Mouse (Mus musculus) hindbrain, embryonic 10.5 days (tissue): ENCODE measurements around the gene Pgm2. TPM values are rescaled to one million over a fixed set of nuclear protein-coding genes. Genes with fewer than 3 reads are reported as not detected.

Experiments used
- DNase-seq: peaks from one replicate; pipeline ENCODE4 v3.0.0-alpha.2; 2017; ENCODE audit warnings: low spot score
- H3K27ac ChIP-seq: fragments of 300-500 bp; sonication (generic); 2 replicates; pipeline ENCODE4 v1.5.1; 2016; ENCODE audit warnings: mild to moderate bottlenecking, moderate library complexity
- H3K27me3 ChIP-seq: fragments of 300-500 bp; sonication (generic); 2 replicates; pipeline ENCODE4 v1.6.1; 2016; ENCODE audit warnings: mild to moderate bottlenecking; ENCODE audit not compliant: poor library complexity, insufficient read depth, severe bottlenecking
- H3K36me3 ChIP-seq: fragments of 300-500 bp; sonication (generic); 2 replicates; pipeline ENCODE4 v1.6.1; 2016; ENCODE audit warnings: mild to moderate bottlenecking, moderate library complexity
- H3K4me1 ChIP-seq: fragments of 300-500 bp; sonication (generic); replicated peaks from 2 replicates; pipeline ENCODE4 v1.6.1; 2016; ENCODE audit warnings: mild to moderate bottlenecking
- H3K4me3 ChIP-seq: fragments of 300-500 bp; sonication (generic); 2 replicates; pipeline ENCODE4 v1.5.1; 2016; ENCODE audit warnings: mild to moderate bottlenecking, moderate library complexity
- H3K9me3 ChIP-seq: fragments of 300-500 bp; sonication (generic); 2 replicates; pipeline ENCODE4 v1.6.1; 2016; ENCODE audit warnings: mild to moderate bottlenecking, moderate library complexity
- WGBS: fragments of 180-500 bp; shearing (Covaris S2); methylation state at CpG from one replicate; pipeline ENCODE4 v1.1.7; 2016; 5-methylcytosine and 5-hydroxymethylcytosine counted together
- polyA plus RNA-seq: library from polyadenylated mRNA; unstranded; fragments of >200 nt; fragmentation: Nextera tagmentation; extraction: Ambion mirVana; gene quantifications from 2 replicates; pipeline ENCODE4 v1.2.1, GENCODE M21; 2016

Pgm2 gene
- polyA plus RNA-seq, 1 experiment from 2014 or later: 22.6 TPM

DNA sequence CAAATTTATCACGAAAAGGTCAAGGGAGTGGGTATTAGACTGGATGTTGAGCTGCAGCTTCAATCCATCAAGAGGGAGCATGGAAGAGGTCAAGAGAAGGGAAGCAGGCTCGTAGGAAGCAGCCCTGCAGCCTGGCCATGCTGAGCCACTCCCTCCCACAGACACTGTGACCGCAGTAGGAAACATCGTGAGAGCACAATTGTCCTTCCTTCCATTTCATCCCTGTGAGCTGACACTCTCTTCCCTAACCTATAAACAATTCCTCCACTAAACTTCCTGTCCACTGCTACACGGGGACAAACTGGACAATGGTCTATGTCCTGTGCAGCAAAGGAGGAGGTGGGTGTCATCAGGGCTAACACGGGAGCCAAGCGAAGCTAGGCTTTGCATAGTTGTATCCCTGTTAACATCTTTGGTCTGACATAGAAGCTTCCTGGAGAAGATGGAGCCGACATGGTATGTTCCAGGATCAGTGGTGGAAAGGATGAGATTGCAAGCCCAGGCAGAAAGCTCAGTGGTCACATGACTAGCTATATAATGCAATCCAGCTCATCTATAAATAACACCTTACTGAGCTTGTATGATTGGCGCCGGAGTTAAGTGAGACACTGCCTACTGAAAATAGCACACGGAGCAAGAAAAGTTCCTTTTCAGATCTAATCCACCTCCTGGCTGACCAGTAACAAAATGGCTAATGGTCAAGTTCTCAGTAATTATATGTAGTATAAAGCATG lies 29.0 kb upstream of the Pgm2 start:
- no peaks in the 10 kb centered on the region for H3K27me3 ChIP-seq
- 83% methylated on average over 11 of the region's 11 CpGs for WGBS
- H3K4me3 ChIP-seq: no peak overlapping the region

DNA sequence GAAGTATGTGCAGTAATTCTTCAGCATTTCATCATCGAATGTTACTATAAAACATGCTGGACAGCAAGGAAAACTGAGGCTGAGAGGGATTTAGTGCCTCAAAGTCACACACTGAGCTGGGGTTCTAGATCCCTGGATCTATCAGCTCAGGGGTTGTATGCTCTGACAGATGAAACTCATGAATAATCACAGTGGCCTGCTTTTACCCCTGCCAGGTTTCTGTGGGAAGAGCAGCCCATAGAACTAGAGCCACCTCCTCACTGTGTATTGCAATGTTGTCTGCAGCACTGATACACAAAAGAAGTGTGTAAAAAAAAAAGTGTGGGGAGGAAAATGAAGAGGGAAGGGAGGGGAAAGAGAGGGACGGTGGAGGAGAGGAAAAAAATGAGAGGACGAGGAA lies 28.3 kb upstream of the Pgm2 start:
- DNase-seq: no peak
- Histone ChIP-seq H3K27ac (no peak overlapping the region), H3K27me3 (no peaks in the 10 kb centered on the region), H3K4me1 (no peaks in the 10 kb centered on the region), H3K4me3 (no peak overlapping the region), H3K9me3 (no peaks in the 10 kb centered on the region), H3K36me3 (no peaks in the 10 kb centered on the region)
- 85% methylated on average over 3 of the region's 3 CpGs for WGBS

More for the DNA sequence above, 29.0 kb upstream of the Pgm2 start:
- Histone ChIP-seq H3K9me3 (no peaks in the 10 kb centered on the region), H3K36me3 (no peaks in the 10 kb centered on the region), H3K27ac (no peak overlapping the region), H3K4me1 (no peaks in the 10 kb centered on the region)
- DNase-seq: no peak

DNA sequence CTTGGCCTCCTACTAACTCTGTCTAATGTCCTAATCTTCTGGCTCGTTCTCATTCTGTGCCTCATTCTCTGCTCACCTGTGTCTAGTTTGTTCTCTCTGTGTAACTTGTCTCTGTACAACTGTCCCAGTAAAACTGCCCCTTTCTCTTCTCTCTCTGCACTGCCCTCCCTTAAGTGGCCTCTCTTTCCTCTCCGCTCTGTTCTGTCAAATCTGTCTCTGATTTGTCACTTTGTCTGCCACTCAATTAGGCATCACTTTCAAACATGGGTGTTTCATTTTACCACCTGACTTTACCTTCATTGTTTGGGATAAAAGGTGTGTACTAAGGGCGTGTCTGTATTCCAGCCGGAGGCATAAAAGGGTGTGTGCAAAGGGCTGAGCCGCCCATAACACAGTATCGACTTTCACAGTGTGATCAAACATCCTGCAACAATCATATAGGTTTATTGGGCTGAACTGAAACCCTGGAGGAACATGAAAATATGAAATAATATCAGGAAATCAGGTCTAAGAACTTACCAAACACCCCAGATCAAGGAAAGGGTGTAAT lies 27.2 kb upstream of the Pgm2 start:
- Histone ChIP-seq H3K4me3 (no peak overlapping the region), H3K36me3 (no peaks in the 10 kb centered on the region), H3K9me3 (no peaks in the 10 kb centered on the region), H3K4me1 (no peaks in the 10 kb centered on the region), H3K27me3 (no peaks in the 10 kb centered on the region), H3K27ac (no peak overlapping the region)
- WGBS: 87% methylated on average over 6 of the region's 6 CpGs
- no peak for DNase-seq

DNA sequence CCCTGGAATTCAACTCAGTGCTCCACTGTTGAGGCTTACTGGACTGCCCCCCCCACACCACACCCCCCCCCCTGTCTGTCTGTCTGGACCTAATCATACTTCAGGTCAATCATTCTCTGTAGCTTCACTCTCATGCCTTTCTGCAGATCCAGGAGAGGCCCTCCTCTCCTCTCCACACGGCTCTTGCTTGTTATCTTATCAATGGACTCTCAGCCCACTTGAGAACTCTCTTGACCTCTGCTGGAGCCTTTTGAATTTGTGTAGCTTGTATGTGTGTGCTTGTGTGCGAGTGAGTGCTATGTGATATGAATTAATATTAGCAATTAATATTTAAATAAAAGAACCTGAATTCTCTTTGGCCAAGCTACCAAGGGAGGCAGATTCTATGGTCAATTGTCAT lies 26.6 kb upstream of the Pgm2 start:
- no peaks in the 10 kb centered on the region for H3K27me3 ChIP-seq
- H3K9me3 ChIP-seq: no peaks in the 10 kb centered on the region
- H3K27ac ChIP-seq: no peak overlapping the region
- H3K36me3 ChIP-seq: no peaks in the 10 kb centered on the region
- no peak overlapping the region for H3K4me3 ChIP-seq
- DNase-seq: no peak
- WGBS: 66% methylated on average over 2 of the region's 2 CpGs
- H3K4me1 ChIP-seq: no peaks in the 10 kb centered on the region

DNA sequence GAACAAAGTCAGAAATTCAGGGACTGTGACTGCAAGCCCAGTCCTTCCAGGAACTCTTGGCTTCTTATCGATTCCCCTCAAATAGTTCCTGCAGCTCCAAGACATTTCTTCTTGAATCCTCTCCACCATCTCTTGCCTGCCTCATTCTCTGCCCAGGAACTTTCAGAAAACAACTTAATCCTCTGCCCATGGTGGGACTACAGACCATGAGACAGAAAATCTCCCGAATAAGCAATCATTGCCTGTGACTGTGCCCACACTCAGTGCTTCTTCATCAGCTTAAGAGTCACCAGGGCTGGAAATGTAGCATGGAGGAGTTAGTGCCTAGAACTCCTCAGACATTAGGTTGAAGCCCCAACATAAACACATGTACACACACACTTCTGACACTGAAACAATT lies 25.2 kb upstream of the Pgm2 start:
- no peak overlapping the region for H3K4me3 ChIP-seq
- no peaks in the 10 kb centered on the region for H3K4me1 ChIP-seq
- H3K27me3 ChIP-seq: no peaks in the 10 kb centered on the region
- no peaks in the 10 kb centered on the region for H3K9me3 ChIP-seq
- no peaks in the 10 kb centered on the region for H3K36me3 ChIP-seq
- WGBS: 88% methylated on average over 2 of the region's 2 CpGs
- no peak overlapping the region for H3K27ac ChIP-seq
- no peak for DNase-seq

DNA sequence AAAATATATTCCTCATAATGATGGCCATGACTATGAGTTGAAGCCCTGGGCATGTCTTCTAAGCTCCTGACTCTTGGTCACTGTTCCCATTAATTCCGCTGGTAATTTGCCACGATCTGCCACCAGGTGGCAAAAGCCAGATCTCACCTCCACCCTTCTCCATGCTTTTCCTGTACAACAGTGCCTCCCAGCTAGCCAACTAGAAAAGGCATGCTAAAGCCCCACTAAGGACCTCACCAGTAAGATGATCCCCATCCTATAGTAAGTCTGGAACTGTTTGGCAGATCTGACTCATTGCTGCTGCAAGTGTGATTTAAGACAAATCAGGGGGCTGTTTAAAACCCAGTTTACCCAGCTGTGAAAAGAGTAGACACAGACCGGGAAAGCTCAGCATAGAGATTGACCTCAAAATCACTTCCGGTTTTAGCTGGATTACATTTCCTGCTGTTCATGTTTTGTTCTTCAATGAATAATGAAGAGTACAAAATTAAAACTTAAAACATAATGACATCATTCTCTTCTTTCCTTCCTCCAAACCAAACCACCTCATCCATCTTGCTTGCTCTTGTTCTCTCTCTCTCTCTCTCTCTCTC lies 22.6 kb upstream of the Pgm2 start:
- Histone ChIP-seq H3K4me1 (no peaks in the 10 kb centered on the region), H3K9me3 (no peaks in the 10 kb centered on the region), H3K4me3 (no peak overlapping the region), H3K36me3 (no peaks in the 10 kb centered on the region), H3K27ac (no peak overlapping the region), H3K27me3 (no peaks in the 10 kb centered on the region)
- 39% methylated on average over 4 of the region's 4 CpGs for WGBS
- peak; percentile 69 for DNase-seq

DNA sequence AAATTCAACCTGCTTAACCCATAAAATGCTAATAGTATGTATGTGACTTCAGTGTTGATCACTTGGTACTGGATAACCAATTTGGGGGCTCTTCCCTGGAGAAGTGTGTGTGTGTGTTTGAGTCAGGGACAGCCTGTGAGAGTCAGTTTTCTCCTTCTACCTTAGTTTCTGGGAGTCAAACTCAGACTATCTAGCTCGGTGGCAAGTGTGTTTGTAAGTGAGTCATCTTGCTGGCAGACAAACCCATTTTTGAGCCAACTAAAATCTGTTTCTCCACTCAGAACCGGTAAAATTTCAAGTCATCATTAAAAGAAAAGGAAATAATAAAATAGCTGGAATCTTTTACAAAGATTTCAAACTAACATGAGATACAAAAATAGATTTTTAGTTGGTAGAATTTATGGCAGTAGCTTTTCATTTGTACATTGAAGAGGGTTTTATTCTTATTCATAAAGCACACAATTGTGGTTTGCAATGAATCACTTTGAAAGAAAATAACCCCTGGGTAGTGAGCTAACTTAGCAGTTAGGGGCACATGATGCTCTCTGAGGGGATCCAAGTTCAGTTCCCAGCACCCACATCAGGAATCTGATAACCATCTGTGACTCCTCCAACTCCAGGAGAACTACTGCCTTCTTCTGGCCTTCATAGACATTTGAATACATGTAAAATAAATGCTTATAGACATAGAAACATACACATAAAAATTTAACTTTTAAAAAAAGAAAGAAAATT lies 21.8 kb upstream of the Pgm2 start:
- Histone ChIP-seq H3K27ac (no peak overlapping the region), H3K36me3 (no peaks in the 10 kb centered on the region), H3K9me3 (no peaks in the 10 kb centered on the region), H3K27me3 (no peaks in the 10 kb centered on the region), H3K4me3 (no peak overlapping the region), H3K4me1 (no peaks in the 10 kb centered on the region)
- DNase-seq: no peak
- 79% methylated on average over 2 of the region's 2 CpGs for WGBS

DNA sequence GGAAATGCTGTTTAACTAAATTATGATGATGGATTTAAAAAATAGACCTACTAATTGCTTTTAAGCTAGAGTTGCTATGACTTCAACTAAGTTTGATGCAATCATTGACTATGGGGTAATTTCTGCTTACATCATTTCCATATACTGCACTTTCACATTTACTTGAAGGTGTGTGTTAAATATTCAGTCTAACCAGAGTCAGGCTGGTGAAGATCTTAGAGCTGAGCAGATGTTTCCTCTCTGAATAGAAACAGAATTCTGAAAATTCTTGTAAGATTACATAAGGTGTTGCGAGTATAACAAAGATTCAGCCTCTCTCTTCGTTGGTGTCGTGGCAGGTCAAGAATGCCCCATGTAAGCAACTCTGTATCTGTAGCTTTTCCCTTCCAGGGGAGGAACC lies 18.3 kb upstream of the Pgm2 start:
- H3K4me1 ChIP-seq: no peaks in the 10 kb centered on the region
- H3K4me3 ChIP-seq: no peak overlapping the region
- H3K9me3 ChIP-seq: no peaks in the 10 kb centered on the region
- DNase-seq: no peak
- WGBS: 93% methylated on average over 3 of the region's 3 CpGs
- H3K36me3 ChIP-seq: no peaks in the 10 kb centered on the region
- no peak overlapping the region for H3K27ac ChIP-seq
- H3K27me3 ChIP-seq: no peaks in the 10 kb centered on the region

DNA sequence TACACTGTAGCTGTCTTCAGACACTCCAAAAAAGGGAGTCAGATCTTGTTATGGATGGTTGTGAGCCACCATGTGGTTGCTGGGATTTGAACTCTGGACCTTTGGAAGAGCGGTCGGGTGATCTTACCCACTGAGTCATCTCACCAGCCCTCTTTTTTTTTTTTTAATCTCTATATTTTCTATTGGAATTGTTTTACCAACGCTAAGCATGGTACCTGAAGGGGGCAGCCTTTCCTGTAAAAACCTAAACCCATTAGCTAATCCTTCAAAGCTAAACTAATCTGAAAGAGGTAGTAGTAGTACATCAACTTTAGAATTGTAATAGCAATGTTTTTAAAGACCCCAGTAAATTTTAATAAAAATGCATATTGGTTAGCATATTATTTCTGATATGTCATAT lies 17.2 kb upstream of the Pgm2 start:
- Histone ChIP-seq H3K27ac (no peak overlapping the region), H3K9me3 (no peaks in the 10 kb centered on the region), H3K27me3 (no peaks in the 10 kb centered on the region), H3K4me1 (no peaks in the 10 kb centered on the region), H3K36me3 (no peaks in the 10 kb centered on the region), H3K4me3 (no peak overlapping the region)
- DNase-seq: no peak
- WGBS: 54% methylated on average over 3 of the region's 3 CpGs

DNA sequence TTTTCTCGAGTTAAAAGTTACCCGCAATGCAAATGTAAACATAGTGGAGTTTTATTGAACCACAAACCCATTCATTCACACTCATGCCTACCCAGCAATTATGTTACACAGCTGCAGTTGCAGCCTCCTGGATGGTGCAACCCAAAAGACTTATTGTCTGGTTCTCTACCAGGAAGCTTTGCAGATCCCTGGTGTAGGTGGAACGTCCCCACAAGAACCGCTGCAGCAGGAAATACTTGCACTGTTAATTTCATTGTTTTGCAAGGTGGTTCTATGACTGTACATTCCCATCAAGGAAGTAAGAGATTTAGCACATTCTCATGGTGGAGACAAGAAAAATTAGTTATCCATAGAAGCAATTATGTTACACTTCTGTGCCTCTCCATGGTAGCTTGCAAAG lies 15.4 kb upstream of the Pgm2 start:
- no peaks in the 10 kb centered on the region for H3K9me3 ChIP-seq
- peaks cover 4% of the 10 kb centered on the region; the same call in 1 of the 2 replicates for H3K4me1 ChIP-seq
- H3K27ac ChIP-seq: no peak overlapping the region
- H3K27me3 ChIP-seq: no peaks in the 10 kb centered on the region
- H3K4me3 ChIP-seq: no peak overlapping the region
- WGBS: 88% methylated on average over 4 of the region's 4 CpGs
- no peaks in the 10 kb centered on the region for H3K36me3 ChIP-seq
- DNase-seq: no peak

DNA sequence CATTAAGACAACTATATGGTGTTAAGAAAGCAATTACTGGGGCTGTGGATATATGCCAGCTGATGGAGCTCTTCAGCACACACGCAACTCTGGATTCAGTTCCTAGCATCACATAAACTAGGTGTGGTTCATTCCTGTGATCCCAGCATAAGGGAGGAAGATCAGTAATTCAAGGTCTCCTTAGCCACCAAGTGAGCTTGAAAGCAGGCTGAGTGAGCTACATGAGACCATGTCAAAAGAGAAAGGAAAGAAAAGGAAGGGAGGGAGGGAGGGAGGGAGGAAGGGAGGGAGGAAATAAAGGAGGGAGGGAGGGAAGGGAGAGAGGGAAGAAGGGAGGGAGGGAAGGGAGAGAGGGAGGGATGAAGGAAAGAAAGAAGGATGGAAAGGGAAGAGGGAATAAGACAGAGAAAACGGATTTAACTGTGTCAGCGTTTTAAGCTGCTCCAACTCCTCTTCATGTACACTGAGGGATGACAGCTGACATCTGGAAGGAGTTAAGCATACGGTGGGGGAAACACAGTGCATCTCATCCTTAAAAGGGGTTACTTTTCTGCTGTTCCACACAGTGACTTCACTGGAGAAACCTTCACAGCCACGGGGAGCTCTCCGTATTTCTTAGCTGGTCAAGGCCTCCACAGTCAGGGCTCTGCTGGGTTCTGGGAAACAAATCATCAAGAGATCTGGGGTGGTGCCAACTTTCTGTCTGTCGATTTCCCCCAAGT lies 13.8 kb upstream of the Pgm2 start:
- no peak overlapping the region for H3K27ac ChIP-seq
- peak; percentile 13 for DNase-seq

DNA sequence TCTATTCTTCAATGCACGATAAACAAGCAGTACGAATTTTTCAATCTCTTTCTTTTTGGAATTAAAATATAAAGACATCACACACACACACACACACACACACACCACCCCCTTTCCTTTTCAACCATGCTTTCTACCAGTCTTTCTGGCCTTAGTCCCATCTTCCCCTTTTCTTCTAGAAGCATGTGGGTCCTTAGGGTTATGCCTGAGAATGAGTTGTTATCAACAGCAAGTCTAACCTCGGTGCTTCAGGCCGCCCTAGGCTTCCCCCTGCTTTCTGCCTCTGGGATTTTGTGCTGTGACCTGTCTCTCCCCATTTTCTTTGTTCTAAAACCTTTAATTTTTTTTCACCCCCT lies 13.3 kb upstream of the Pgm2 start:
- H3K27ac ChIP-seq: no peak overlapping the region

More for the DNA sequence above, 13.8 kb upstream of the Pgm2 start:
- 66% methylated on average over 7 of the region's 7 CpGs for WGBS
- Histone ChIP-seq H3K36me3 (no peaks in the 10 kb centered on the region), H3K4me3 (no peak overlapping the region), H3K9me3 (no peaks in the 10 kb centered on the region), H3K4me1 (peaks cover 4% of the 10 kb centered on the region; the same call in 1 of the 2 replicates), H3K27me3 (no peaks in the 10 kb centered on the region)

More for the DNA sequence above, 13.3 kb upstream of the Pgm2 start:
- DNase-seq: no peak
- no peaks in the 10 kb centered on the region for H3K9me3 ChIP-seq
- H3K4me1 ChIP-seq: peaks cover 4% of the 10 kb centered on the region; the same call in 1 of the 2 replicates
- no peaks in the 10 kb centered on the region for H3K36me3 ChIP-seq
- no peak overlapping the region for H3K4me3 ChIP-seq
- 77% methylated on average over 4 of the region's 4 CpGs for WGBS
- H3K27me3 ChIP-seq: no peaks in the 10 kb centered on the region
